Mouse (Mus musculus) small intestine, adult 2 months (tissue): ENCODE measurements around the gene Ccdc184. TPM values are rescaled to one million over a fixed set of nuclear protein-coding genes. Genes with fewer than 3 reads are reported as not detected.

Experiments
- H3K27ac ChIP-seq: fragments of 200-500 bp; 2 replicates; pipeline ENCODE4 v1.5.1; 2012; ENCODE audit warnings: low read depth, low read length, control low read depth, inconsistent platforms; ENCODE audit not compliant: insufficient read depth
- H3K27me3 ChIP-seq: fragments of 200-500 bp; 2 replicates; pipeline ENCODE4 v1.6.1; 2012; ENCODE audit warnings: mild to moderate bottlenecking, moderate library complexity, low read length, inconsistent platforms; ENCODE audit not compliant: control insufficient read depth, insufficient read depth
- H3K36me3 ChIP-seq: fragments of 200-500 bp; 2 replicates; pipeline ENCODE4 v1.6.1; 2012; ENCODE audit warnings: mild to moderate bottlenecking, low read length, control low read depth, inconsistent platforms; ENCODE audit not compliant: control insufficient read depth, insufficient read depth
- H3K4me1 ChIP-seq: fragments of 200-500 bp; 2 replicates; pipeline ENCODE4 v1.6.1; 2012; ENCODE audit warnings: low read length, inconsistent platforms, mixed read lengths; ENCODE audit not compliant: control insufficient read depth, insufficient read depth, insufficient read length
- H3K4me3 ChIP-seq: fragments of 200-500 bp; 2 replicates; pipeline ENCODE4 v1.5.1; 2012; ENCODE audit warnings: low read depth, mild to moderate bottlenecking, control low read depth, inconsistent platforms, low read length, moderate library complexity
- CTCF ChIP-seq: fragments of 200-500 bp; IDR thresholded peaks from 2 replicates; pipeline ENCODE4 v1.5.1; 2012; ENCODE audit warnings: low read depth, mild to moderate bottlenecking, control low read depth, inconsistent platforms, low read length, moderate library complexity, mixed read lengths; ENCODE audit not compliant: insufficient replicate concordance, insufficient read length; ENCODE audit errors: extremely low read depth
- POLR2A ChIP-seq: fragments of 200-500 bp; IDR thresholded peaks from 2 replicates; pipeline ENCODE4 v1.6.1; 2012; ENCODE audit warnings: low read depth, mild to moderate bottlenecking, control low read depth, inconsistent platforms, low read length, moderate library complexity
- whole genome bisulfite sequencing: fragments of 180-500 bp; shearing (Covaris S2); methylation state at CpG from one replicate; pipeline ENCODE4 v1.1.7; 2018; 5-methylcytosine and 5-hydroxymethylcytosine counted together
- polyA plus RNA-seq: library from polyadenylated mRNA; depleted of rRNA; stranded (reverse); fragments of >200 nt; gene quantifications from 2 replicates; pipeline ENCODE4 v1.2.3, GENCODE M21; 2012

The Ccdc184 gene
- polyA plus RNA-seq, 1 experiment: 0.43 TPM

GRCm38 (mm10) chr15:98144861-98145507 is 22.0 kb upstream of the Ccdc184 start:
- H3K27ac ChIP-seq: peak overlapping the region; percentile 5; the same call in 1 of the 2 replicates
- under 1% methylated on average over 35 of the region's 36 CpGs for WGBS
- TF ChIP-seq POLR2A (no peak), CTCF (no peak)
- peaks cover 9% of the 10 kb centered on the region for H3K4me1 ChIP-seq
- H3K27me3 ChIP-seq: no peaks in the 10 kb centered on the region
- peak overlapping the region; percentile 90 for H3K4me3 ChIP-seq
- peaks cover 20% of the 10 kb centered on the region for H3K36me3 ChIP-seq

GRCm38 (mm10) chr15:98145559-98146181 is 21.3 kb upstream of the Ccdc184 start:
- 1% methylated on average over 38 of the region's 38 CpGs for whole genome bisulfite sequencing
- H3K4me1 ChIP-seq: peaks cover 8% of the 10 kb centered on the region
- 0 out of 2 replicates have a peak overlapping the region, but pooled peaks have one; percentile 5 for H3K27ac ChIP-seq
- peak; percentile 57; the same call in 1 of the 2 replicates for TF ChIP-seq POLR2A
- TF ChIP-seq CTCF: no peak
- peaks cover 17% of the 10 kb centered on the region for H3K36me3 ChIP-seq
- H3K4me3 ChIP-seq: peak overlapping the region; percentile 90
- no peaks in the 10 kb centered on the region for H3K27me3 ChIP-seq

- H3K27ac ChIP-seq: no peak overlapping the region
- H3K27me3 ChIP-seq: no peaks in the 10 kb centered on the region
- 82% methylated on average over 3 of the region's 3 CpGs for WGBS
- no peak overlapping the region for H3K4me3 ChIP-seq
- TF ChIP-seq CTCF (no peak), POLR2A (no peak)
- peaks cover 7% of the 10 kb centered on the region; the same call in 1 of the 2 replicates for H3K4me1 ChIP-seq
- H3K36me3 ChIP-seq: no peaks in the 10 kb centered on the region
Observed at GRCm38 (mm10) chr15:98148356-98148755, 18.6 kb upstream of the Ccdc184 start.

GRCm38 (mm10) chr15:98149166-98149602 is 17.8 kb upstream of the Ccdc184 start:
- Histone ChIP-seq H3K36me3 (no peaks in the 10 kb centered on the region), H3K4me3 (no peak overlapping the region), H3K27ac (no peak overlapping the region), H3K4me1 (peaks cover 7% of the 10 kb centered on the region; the same call in 1 of the 2 replicates), H3K27me3 (no peaks in the 10 kb centered on the region)
- WGBS: 63% methylated on average over 10 of the region's 10 CpGs
- no peak for TF ChIP-seq CTCF
- TF ChIP-seq POLR2A: no peak

GRCm38 (mm10) chr15:98152916-98153315 is 14.0 kb upstream of the Ccdc184 start:
- Histone ChIP-seq H3K36me3 (no peaks in the 10 kb centered on the region), H3K4me1 (peaks cover 3% of the 10 kb centered on the region; the same call in 1 of the 2 replicates), H3K27ac (no peak overlapping the region), H3K27me3 (no peaks in the 10 kb centered on the region), H3K4me3 (no peak overlapping the region)
- 75% methylated on average over 7 of the region's 7 CpGs for WGBS
- no peak for TF ChIP-seq CTCF
- TF ChIP-seq POLR2A: no peak

- Histone ChIP-seq H3K27ac (no peak overlapping the region), H3K36me3 (no peaks in the 10 kb centered on the region), H3K4me3 (no peak overlapping the region), H3K27me3 (no peaks in the 10 kb centered on the region), H3K4me1 (peaks cover 3% of the 10 kb centered on the region; the same call in 1 of the 2 replicates)
- no peak for TF ChIP-seq CTCF
- TF ChIP-seq POLR2A: no peak
- 34% methylated on average over 3 of the region's 3 CpGs for whole genome bisulfite sequencing
Observed at GRCm38 (mm10) chr15:98153625-98154024, 13.3 kb upstream of the Ccdc184 start.

- no peaks in the 10 kb centered on the region for H3K27me3 ChIP-seq
- H3K4me3 ChIP-seq: no peak overlapping the region
- H3K4me1 ChIP-seq: peaks cover 3% of the 10 kb centered on the region; the same call in 1 of the 2 replicates
- no peak overlapping the region for H3K27ac ChIP-seq
- no peak for TF ChIP-seq POLR2A
- H3K36me3 ChIP-seq: no peaks in the 10 kb centered on the region
- WGBS: 54% methylated on average over 4 of the region's 4 CpGs
Observed at GRCm38 (mm10) chr15:98154146-98154545, 12.8 kb upstream of the Ccdc184 start.
